In the genomic region with DNA sequence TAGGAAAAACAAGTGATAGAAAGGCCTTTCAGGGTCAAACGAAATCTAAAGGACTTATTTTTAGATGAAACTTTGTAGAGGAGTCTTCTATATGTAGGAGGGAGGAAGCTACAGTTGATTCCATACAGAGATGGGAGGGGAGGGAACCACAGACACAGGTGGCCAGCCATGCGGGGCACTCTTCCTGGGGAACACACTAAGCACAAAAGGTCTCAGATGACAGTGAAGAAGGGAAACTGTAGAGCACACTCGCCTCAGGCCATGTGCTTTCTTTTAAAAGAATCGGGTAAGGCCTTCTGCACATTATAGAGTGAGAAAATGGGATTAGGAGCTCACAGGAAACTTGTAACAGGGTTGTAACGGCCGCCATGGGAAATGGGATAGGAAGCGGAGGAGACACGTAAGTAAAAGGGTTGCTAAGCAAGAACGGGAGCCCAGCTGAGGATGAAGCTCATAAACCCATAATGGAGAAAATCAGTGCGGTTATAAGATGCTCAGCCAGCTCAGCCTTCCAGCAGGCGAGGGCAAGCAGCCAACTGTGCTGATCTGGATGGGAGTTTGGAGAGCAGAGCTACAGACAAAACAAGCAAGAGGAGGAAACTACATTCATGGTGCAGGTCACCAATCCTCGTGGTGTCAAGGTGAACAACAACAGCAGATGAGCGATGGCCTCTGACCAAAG, we compare ENCODE assay signal across 7 mouse cellular contexts.
A peak's percentile ranks its signal among the peaks of the same experiment; 100 is the strongest.
DNase-seq lines count a peak whose midpoint lies in the region; ATAC-seq and TF ChIP-seq lines count a peak whose summit lies in the region.

No protein-coding gene starts in this region.

- no peak for ATAC-seq in liver, embryonic 12.5 days
- ATAC-seq in hindbrain, embryonic 15.5 days (ENCODE audit: low FRiP score, low read depth): peak; percentile 72
- peak; percentile 89 for ATAC-seq in limb, embryonic 14.5 days (ENCODE audit: low FRiP score, low read depth)
- ATAC-seq in erythroblast, adult 5-6 weeks (replicated peaks; ENCODE audit: low FRiP score, poor library complexity, severe bottlenecking): no peak

- H3K36me3 ChIP-seq in liver, embryonic 12.5 days: no peaks in the 10 kb centered on the region
- no peaks in the 10 kb centered on the region for H3K36me3 ChIP-seq in hindbrain, embryonic 15.5 days
- no peaks in the 10 kb centered on the region for H3K36me3 ChIP-seq in limb, embryonic 14.5 days (ENCODE audit: control insufficient read depth, insufficient read depth, low read length)

- H3K4me1 ChIP-seq in liver, embryonic 12.5 days: no peaks in the 10 kb centered on the region
- peaks cover 13% of the 10 kb centered on the region for H3K4me1 ChIP-seq in hindbrain, embryonic 15.5 days (replicated peaks)
- H3K4me1 ChIP-seq in limb, embryonic 14.5 days (ENCODE audit: control insufficient read depth, insufficient read depth, low read length): peaks cover 4% of the 10 kb centered on the region; the same call in 1 of the 2 replicates

- H3K9ac ChIP-seq in liver, embryonic 12.5 days: no peak overlapping the region
- no peak overlapping the region for H3K9ac ChIP-seq in hindbrain, embryonic 15.5 days
- no peak overlapping the region for H3K9ac ChIP-seq in limb, embryonic 14.5 days (ENCODE audit: low read depth, low read length, severe bottlenecking)

- peak; percentile 5 for DNase-seq in liver
- peak; percentile 88 to 90 for DNase-seq in cerebellum, postnatal 14 days
- peak; percentile 86 for DNase-seq in limb, embryonic 14.5 days (ENCODE audit: low spot score)
- DNase-seq in embryo, embryonic 10.5 days (ENCODE audit: low spot score): no peak

- no peaks in the 10 kb centered on the region for H3K27me3 ChIP-seq in liver, embryonic 12.5 days (replicated peaks)
- no peaks in the 10 kb centered on the region for H3K27me3 ChIP-seq in hindbrain, embryonic 15.5 days
- 0 out of 2 replicates have a peak, but pooled peaks cover 3% of the 10 kb centered on the region for H3K27me3 ChIP-seq in limb, embryonic 14.5 days (ENCODE audit: control insufficient read depth, insufficient read depth, low read length)

- no peak overlapping the region for H3K4me3 ChIP-seq in liver, embryonic 12.5 days
- no peak overlapping the region for H3K4me3 ChIP-seq in hindbrain, embryonic 15.5 days
- H3K4me3 ChIP-seq in limb, embryonic 14.5 days (replicated peaks; ENCODE audit: low read length): no peak overlapping the region

- no peak overlapping the region for H3K27ac ChIP-seq in liver, embryonic 12.5 days
- peak overlapping the region; percentile 57 for H3K27ac ChIP-seq in hindbrain, embryonic 15.5 days (replicated peaks)
- no peak overlapping the region for H3K27ac ChIP-seq in limb, embryonic 14.5 days (replicated peaks; ENCODE audit: low read depth, low read length)

- TF ChIP-seq POLR2A in limb, embryonic 14.5 days (IDR thresholded peaks at IDR 0.05; ENCODE audit: borderline replicate concordance, extremely low read depth, insufficient read depth, insufficient read length): no peak

- WGBS in liver, embryonic 12.5 days (ENCODE audit: insufficient replicate concordance): 57% methylated on average over 13 of the region's 13 CpGs
- 48% methylated on average over 13 of the region's 13 CpGs for WGBS in hindbrain, embryonic 15.5 days
- WGBS in limb, embryonic 14.5 days: 27% methylated on average over 13 of the region's 13 CpGs

- no peak overlapping the region for H3K4me2 ChIP-seq in liver, embryonic 12.5 days
- H3K4me2 ChIP-seq in hindbrain, embryonic 15.5 days: no peak overlapping the region
- no peak overlapping the region for H3K4me2 ChIP-seq in limb, embryonic 14.5 days (replicated peaks; ENCODE audit: low read depth, low read length, severe bottlenecking)

- H3K9me3 ChIP-seq in liver, embryonic 12.5 days (replicated peaks): no peaks in the 10 kb centered on the region
- H3K9me3 ChIP-seq in hindbrain, embryonic 15.5 days: no peaks in the 10 kb centered on the region
- H3K9me3 ChIP-seq in limb, embryonic 14.5 days (ENCODE audit: control insufficient read depth, low read length): no peaks in the 10 kb centered on the region

Comparison
In these comparisons a context has a peak if more than half of its experiments do, and no peak if none do; other contexts are left out.
1. ATAC-seq: peak in hindbrain, embryonic 15.5 days (single experiment) and limb, embryonic 14.5 days (single experiment); none in liver, embryonic 12.5 days (single experiment) and erythroblast, adult 5-6 weeks (single experiment).